Mouse (Mus musculus) liver, embryonic 15.5 days (tissue): Measurements from ENCODE around the gene Fam204a. TPM values are rescaled to one million over a fixed set of nuclear protein-coding genes. Genes with fewer than 3 reads are reported as not detected.

Experiments used
- ATAC-seq: fragments of 200-750 bp; cut with Nextera tagmentation; 2 replicates; pipeline ENCODE4 v1.8.0; 2017; ENCODE audit warnings: moderate number of reproducible peaks, mild to moderate bottlenecking, moderate library complexity; ENCODE audit not compliant: insufficient read depth
- H3K27ac ChIP-seq: fragments of 300-500 bp; sonication (generic); replicated peaks from 2 replicates; pipeline ENCODE4 v1.5.1; 2015; ENCODE audit warnings: mild to moderate bottlenecking, inconsistent platforms
- H3K27me3 ChIP-seq: fragments of 300-500 bp; sonication (generic); 2 replicates; pipeline ENCODE4 v1.6.1; 2015; ENCODE audit warnings: mild to moderate bottlenecking, inconsistent platforms
- H3K36me3 ChIP-seq: fragments of 300-500 bp; sonication (generic); replicated peaks from 2 replicates; pipeline ENCODE4 v1.6.1; 2015; ENCODE audit warnings: moderate library complexity, mild to moderate bottlenecking, inconsistent platforms
- H3K4me1 ChIP-seq: fragments of 300-500 bp; sonication (generic); replicated peaks from 2 replicates; pipeline ENCODE4 v1.6.1; 2015; ENCODE audit warnings: inconsistent platforms
- H3K4me2 ChIP-seq: fragments of 300-500 bp; sonication (generic); 2 replicates; pipeline ENCODE4 v1.6.1; 2015; ENCODE audit warnings: moderate library complexity, mild to moderate bottlenecking, inconsistent platforms
- H3K4me3 ChIP-seq: fragments of 300-500 bp; sonication (generic); replicated peaks from 2 replicates; pipeline ENCODE4 v1.5.1; 2015; ENCODE audit warnings: mild to moderate bottlenecking, inconsistent platforms
- H3K9ac ChIP-seq: fragments of 300-500 bp; sonication (generic); 2 replicates; pipeline ENCODE4 v1.6.1; 2015; ENCODE audit warnings: moderate library complexity, mild to moderate bottlenecking, inconsistent platforms
- H3K9me3 ChIP-seq: fragments of 300-500 bp; sonication (generic); replicated peaks from 2 replicates; pipeline ENCODE4 v1.6.1; 2016; ENCODE audit warnings: inconsistent platforms
- WGBS: fragments of 180-500 bp; shearing (Covaris S2); methylation state at CpG from one replicate; pipeline ENCODE4 v1.1.7; 2015; ENCODE audit warnings: mixed read lengths; ENCODE audit not compliant: insufficient replicate concordance; 5-methylcytosine and 5-hydroxymethylcytosine counted together
- polyA plus RNA-seq: library from polyadenylated mRNA; unstranded; fragments of >200 nt; fragmentation: Nextera tagmentation; extraction: Ambion mirVana; gene quantifications from 2 replicates; pipeline ENCODE4 v1.2.1, GENCODE M21; 2015

Gene Fam204a
- polyA plus RNA-seq, 1 experiment from 2014 or later, result 16.9 TPM

DNA sequence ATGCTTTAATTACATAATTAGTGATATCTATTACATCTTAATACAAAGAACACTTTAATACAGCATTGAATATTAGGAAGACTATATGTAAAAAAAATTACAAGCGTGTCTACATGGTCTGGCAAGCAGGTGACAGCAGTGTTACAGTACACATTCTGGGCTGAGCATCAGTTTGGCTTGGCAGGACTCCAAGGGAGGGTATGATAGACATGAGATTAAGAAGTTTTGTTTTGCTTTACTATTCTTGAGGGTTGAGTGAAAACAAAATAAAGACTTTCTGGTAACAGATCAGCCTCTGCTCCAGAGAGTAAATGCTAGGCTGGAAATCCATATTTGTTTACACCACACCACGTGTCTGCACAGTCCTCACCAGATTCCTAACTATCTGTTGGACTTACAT lies 8.5 kb downstream of the Fam204a start:
- Histone ChIP-seq H3K36me3 (peaks cover 22% of the 10 kb centered on the region), H3K4me3 (no peak overlapping the region), H3K9me3 (no peaks in the 10 kb centered on the region), H3K4me2 (no peak overlapping the region), H3K27me3 (no peaks in the 10 kb centered on the region), H3K4me1 (no peaks in the 10 kb centered on the region), H3K9ac (no peak overlapping the region), H3K27ac (no peak overlapping the region)
- 66% methylated on average over 2 of the region's 2 CpGs for WGBS
- no peak for ATAC-seq

DNA sequence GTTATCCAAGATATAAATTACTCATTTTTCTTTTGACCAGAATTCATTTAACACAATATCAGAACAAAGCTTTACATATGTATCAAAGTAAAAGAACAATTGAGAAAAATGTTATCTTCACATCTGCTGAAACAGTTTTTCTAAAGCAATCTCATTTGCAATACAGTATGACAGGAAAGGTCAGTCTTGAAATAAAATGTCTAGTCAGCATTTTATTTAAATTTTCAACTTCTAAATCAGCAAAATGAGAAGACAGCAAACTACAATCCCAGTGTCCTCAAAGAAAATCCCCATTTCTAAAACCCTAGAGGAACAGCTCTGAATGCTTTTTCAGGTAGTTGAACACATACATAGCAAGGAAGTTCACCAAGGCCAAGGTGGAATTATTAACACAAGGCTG lies 18.3 kb downstream of the Fam204a start:
- H3K36me3 ChIP-seq, result peaks cover 21% of the 10 kb centered on the region
- no peak for ATAC-seq
- H3K27me3 ChIP-seq, result no peaks in the 10 kb centered on the region
- no peak overlapping the region for H3K9ac ChIP-seq
- no peaks in the 10 kb centered on the region for H3K4me1 ChIP-seq
- H3K4me3 ChIP-seq, result no peak overlapping the region
- H3K9me3 ChIP-seq, result no peaks in the 10 kb centered on the region
- H3K27ac ChIP-seq, result no peak overlapping the region
- no peak overlapping the region for H3K4me2 ChIP-seq

DNA sequence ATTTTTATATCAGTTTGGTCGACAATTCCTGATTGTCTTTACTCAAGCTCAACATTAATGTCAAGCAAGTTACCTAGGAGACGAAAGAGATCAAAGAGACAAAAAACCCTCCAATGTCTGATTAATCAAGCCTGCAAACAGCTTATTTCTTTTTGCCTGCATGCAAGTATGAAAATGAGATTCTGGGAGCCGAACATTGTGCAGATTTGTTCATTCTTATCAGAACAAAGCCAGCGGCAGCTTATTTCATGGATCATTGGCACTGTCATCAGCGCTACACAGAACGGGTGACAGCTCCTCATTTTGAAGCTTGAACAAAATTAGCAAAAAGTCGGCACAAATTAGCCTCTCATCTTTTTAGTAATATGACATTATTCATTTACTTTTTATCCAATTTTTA lies 22.3 kb downstream of the Fam204a start:
- ATAC-seq, result no peak
- Histone ChIP-seq H3K36me3 (0 out of 2 replicates have a peak, but pooled peaks cover 3% of the 10 kb centered on the region), H3K27me3 (no peaks in the 10 kb centered on the region), H3K9me3 (no peaks in the 10 kb centered on the region), H3K27ac (no peak overlapping the region), H3K4me1 (no peaks in the 10 kb centered on the region), H3K4me2 (no peak overlapping the region), H3K9ac (no peak overlapping the region), H3K4me3 (no peak overlapping the region)
- 76% methylated on average over 7 of the region's 7 CpGs for WGBS

DNA sequence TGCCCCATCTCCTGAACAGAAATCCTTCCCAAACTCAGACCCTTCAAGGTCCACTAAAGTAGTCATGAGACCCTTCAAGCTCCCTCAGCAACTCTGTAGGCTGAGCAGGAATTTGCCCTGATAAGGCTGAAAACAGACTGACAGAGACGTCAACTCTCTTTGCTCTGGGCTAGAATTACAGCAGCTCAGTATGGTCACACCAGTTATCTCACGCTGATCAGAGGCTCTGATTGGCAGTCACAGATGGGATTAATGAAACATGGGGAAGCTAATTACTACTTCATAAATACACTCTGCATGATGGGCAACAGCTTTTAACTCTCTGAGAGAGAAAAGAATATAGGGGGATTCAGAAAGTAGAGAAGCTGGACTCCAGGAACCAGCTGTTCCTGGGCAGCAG lies 26.2 kb downstream of the Fam204a start:
- no peak for ATAC-seq
- WGBS, result 39% methylated on average over 2 of the region's 2 CpGs

DNA sequence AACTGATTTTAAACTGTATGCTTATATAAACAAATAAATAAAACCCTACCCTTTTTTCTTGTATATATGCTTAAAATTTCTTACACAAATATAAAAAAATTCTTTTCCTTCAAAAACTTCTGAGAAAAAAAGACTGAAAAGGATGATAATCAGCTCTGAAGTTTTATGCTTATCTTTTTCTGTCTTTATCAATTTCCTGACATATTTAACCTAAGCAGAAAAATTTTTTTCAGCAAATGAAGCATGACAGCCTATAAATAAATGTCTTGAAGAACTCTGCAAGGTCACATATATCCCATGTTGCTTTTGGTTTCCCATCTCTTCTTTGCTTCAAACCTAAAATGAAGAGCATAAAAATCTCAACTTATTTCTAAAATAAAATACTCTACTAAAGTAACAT lies 27.3 kb downstream of the Fam204a start:
- no peak overlapping the region for H3K4me3 ChIP-seq
- no peaks in the 10 kb centered on the region for H3K27me3 ChIP-seq
- no peak overlapping the region for H3K4me2 ChIP-seq
- H3K27ac ChIP-seq, result no peak overlapping the region
- H3K9ac ChIP-seq, result no peak overlapping the region
- H3K9me3 ChIP-seq, result no peaks in the 10 kb centered on the region
- no peaks in the 10 kb centered on the region for H3K4me1 ChIP-seq
- ATAC-seq, result no peak
- peaks cover 11% of the 10 kb centered on the region for H3K36me3 ChIP-seq

More for the DNA sequence above, 26.2 kb downstream of the Fam204a start:
- Histone ChIP-seq H3K27ac (no peak overlapping the region), H3K27me3 (no peaks in the 10 kb centered on the region), H3K36me3 (peaks cover 8% of the 10 kb centered on the region; the same call in 1 of the 2 replicates), H3K4me3 (no peak overlapping the region), H3K9me3 (no peaks in the 10 kb centered on the region), H3K9ac (no peak overlapping the region), H3K4me1 (no peaks in the 10 kb centered on the region), H3K4me2 (no peak overlapping the region)

DNA sequence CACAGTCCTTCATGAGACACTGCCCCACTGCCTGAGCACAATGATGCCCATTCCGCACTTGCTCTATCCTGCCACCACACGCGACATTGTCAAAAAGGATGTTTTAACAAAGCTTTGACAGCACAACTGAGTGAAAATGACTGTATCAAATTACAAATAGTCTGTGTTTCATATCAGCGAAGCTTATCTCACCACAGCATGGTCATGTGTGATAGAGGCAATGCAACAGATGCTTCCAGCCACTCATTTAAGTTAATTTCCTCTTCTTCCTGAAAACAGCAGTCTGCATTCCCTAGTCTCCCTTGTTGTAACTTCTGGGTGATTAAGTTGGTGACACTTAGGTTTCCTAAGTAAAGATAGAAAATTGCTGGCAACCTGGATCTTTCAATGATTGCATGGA lies 33.7 kb downstream of the Fam204a start:
- ATAC-seq, result no peak
- H3K4me2 ChIP-seq, result no peak overlapping the region
- H3K4me1 ChIP-seq, result no peaks in the 10 kb centered on the region
- H3K27ac ChIP-seq, result no peak overlapping the region
- no peak overlapping the region for H3K9ac ChIP-seq
- 71% methylated on average over 4 of the region's 4 CpGs for WGBS
- peaks cover 4% of the 10 kb centered on the region for H3K36me3 ChIP-seq
- H3K4me3 ChIP-seq, result no peak overlapping the region
- no peaks in the 10 kb centered on the region for H3K27me3 ChIP-seq
- no peaks in the 10 kb centered on the region for H3K9me3 ChIP-seq

DNA sequence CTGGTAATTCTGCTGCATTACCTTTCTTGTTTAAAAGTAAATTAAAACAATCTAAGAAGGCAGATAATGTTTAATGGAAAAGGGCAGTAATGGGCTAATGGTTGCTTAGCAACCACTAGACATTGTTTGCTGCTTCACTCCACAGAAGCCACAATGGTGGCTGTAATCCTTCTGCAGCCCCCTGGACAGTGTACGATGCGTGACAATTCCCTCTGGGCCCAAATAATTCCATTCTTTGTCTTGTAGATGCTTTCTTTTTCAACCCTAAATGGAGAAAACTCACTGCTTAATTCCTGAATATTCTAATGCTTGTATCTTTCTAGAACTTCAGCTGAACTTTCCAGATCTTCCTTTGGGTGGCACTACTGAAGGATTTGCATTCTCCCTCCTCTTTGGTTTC lies 37.3 kb downstream of the Fam204a start:
- 74% methylated on average over 2 of the region's 2 CpGs for WGBS

DNA sequence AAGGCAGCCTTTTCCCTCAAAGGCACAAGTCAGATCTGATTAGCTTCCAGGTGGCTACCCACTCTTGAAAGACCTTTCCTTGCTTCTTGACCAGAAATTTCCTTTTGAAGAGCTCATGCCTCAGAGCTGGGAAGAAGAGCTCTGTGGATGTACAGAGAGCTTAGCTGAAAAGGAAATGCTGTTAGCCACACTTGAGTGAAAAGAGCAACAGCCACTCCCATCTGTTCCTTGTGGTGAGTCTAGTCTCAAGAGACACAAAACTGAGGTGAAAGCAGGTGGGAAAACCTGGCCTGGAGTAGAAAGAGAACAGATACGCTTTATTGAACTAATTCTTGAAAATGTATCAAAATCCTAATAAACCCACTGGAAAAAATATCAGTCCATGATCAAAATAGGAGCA lies 43.6 kb downstream of the Fam204a start:
- Histone ChIP-seq H3K4me1 (no peaks in the 10 kb centered on the region), H3K4me3 (no peak overlapping the region), H3K9me3 (no peaks in the 10 kb centered on the region), H3K36me3 (no peaks in the 10 kb centered on the region), H3K27me3 (no peaks in the 10 kb centered on the region), H3K27ac (no peak overlapping the region), H3K4me2 (no peak overlapping the region), H3K9ac (no peak overlapping the region)
- no peak for ATAC-seq
- 79% methylated on average over 1 of the region's 1 CpGs for WGBS

More for the DNA sequence above, 37.3 kb downstream of the Fam204a start:
- no peak overlapping the region for H3K4me2 ChIP-seq
- H3K9me3 ChIP-seq, result no peaks in the 10 kb centered on the region
- no peak overlapping the region for H3K4me3 ChIP-seq
- no peak overlapping the region for H3K9ac ChIP-seq
- no peak overlapping the region for H3K27ac ChIP-seq
- H3K36me3 ChIP-seq, result no peaks in the 10 kb centered on the region
- ATAC-seq, result no peak
- H3K27me3 ChIP-seq, result no peaks in the 10 kb centered on the region
- H3K4me1 ChIP-seq, result no peaks in the 10 kb centered on the region

DNA sequence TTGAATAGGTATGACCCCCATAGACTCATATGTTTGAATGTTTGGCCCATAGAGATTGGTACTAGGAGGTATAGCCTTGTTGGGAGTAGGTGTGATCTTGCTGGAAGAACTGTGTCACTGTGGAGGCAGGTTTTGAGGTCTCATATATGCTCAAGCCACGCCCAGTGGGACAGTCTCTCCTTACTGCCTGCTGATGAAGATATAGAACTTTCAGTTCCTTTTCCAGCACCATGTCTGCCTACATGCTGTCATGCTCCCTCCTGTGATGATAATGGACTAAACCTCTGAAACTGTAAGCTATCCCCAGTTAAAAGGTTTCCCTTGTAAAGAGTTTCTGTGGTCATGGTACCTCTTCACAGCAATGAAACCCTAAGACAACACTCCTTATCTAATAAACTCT lies 44.3 kb downstream of the Fam204a start:
- H3K9me3 ChIP-seq, result no peaks in the 10 kb centered on the region
- 79% methylated on average over 1 of the region's 1 CpGs for WGBS
- H3K36me3 ChIP-seq, result no peaks in the 10 kb centered on the region
- H3K27me3 ChIP-seq, result no peaks in the 10 kb centered on the region
- H3K4me1 ChIP-seq, result no peaks in the 10 kb centered on the region
- no peak overlapping the region for H3K27ac ChIP-seq
- H3K4me2 ChIP-seq, result no peak overlapping the region
- no peak overlapping the region for H3K4me3 ChIP-seq
- ATAC-seq, result no peak
- no peak overlapping the region for H3K9ac ChIP-seq

DNA sequence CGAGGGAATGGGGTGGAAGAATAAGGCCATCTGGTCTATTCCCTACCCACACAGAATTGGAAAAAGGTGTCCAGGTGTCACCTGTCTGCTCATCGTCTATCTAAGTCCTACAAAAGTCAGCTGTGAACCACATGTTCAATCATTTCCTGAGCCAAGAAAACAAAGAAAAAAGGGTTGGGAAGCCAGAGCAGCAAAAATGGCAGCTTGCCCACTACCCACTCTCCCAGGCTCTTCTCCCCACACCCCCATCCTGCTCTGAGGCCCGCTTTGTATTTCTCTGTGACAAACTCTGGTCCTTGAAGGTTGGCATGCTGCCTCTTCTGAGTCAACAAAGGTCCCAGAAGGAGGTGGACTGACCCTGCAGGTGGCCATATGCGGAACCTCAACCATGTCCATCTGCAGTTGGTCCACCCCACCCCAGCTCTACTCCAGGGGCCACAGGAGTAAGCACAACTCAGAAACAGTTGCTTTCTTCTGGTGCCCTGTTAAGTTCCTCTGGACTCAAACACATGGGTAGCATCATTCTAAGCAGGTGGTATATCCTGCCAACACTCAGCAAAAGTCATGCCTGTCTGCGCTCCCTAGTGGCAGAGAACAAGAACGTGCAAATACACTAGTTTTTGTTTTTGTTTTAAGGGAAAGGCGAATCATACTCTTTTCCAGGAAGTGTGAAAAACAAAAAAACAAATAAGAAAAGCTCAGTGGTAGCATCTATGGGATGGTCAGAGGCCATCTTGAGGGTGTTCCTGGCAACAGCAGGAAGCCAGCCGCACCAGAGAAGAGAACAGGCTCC lies 47.5 kb downstream of the Fam204a start:
- no peaks in the 10 kb centered on the region for H3K4me1 ChIP-seq
- H3K4me3 ChIP-seq, result no peak overlapping the region
- no peak overlapping the region for H3K9ac ChIP-seq
- ATAC-seq, result no peak
- H3K4me2 ChIP-seq, result no peak overlapping the region
- H3K36me3 ChIP-seq, result no peaks in the 10 kb centered on the region
- WGBS, result 66% methylated on average over 8 of the region's 8 CpGs
- H3K27ac ChIP-seq, result no peak overlapping the region
- no peaks in the 10 kb centered on the region for H3K9me3 ChIP-seq
- H3K27me3 ChIP-seq, result no peaks in the 10 kb centered on the region

DNA sequence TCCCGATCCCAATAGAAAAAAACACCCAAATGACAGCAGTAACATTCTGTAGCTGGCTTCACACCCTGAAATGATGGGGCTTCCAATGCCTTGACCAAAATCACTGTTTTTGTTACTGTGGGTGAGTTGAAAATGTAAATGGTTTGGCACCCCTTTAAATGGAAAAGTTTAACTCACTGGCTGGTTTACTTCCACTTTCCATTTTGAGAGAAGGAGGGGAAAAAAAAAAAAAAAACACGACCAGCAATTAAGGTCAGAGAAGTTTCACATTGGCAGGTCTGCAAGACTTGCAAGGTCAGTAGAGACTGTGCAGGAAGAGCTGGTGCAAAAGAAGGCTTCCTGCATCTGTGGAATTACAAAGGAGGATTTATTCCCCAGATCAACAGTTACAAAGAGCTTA lies 61.1 kb downstream of the Fam204a start:
- H3K27me3 ChIP-seq, result 0 out of 2 replicates have a peak, but pooled peaks cover 3% of the 10 kb centered on the region
- H3K4me3 ChIP-seq, result no peak overlapping the region
- ATAC-seq, result no peak
- no peak overlapping the region for H3K9ac ChIP-seq
- no peak overlapping the region for H3K27ac ChIP-seq
- WGBS, result 25% methylated on average over 2 of the region's 2 CpGs
- H3K36me3 ChIP-seq, result no peaks in the 10 kb centered on the region
- no peak overlapping the region for H3K4me2 ChIP-seq
- H3K9me3 ChIP-seq, result no peaks in the 10 kb centered on the region
- H3K4me1 ChIP-seq, result no peaks in the 10 kb centered on the region
